Mouse (Mus musculus) layer of hippocampus, adult 18-20 months (tissue): ENCODE results near the gene Gm17409. TPM values are rescaled to one million over a fixed set of nuclear protein-coding genes. Genes with fewer than 3 reads are reported as not detected.

Source experiments
- DNase-seq, 2 experiments: peaks; one replicate each; pipeline ENCODE4 v3.0.0; 2022; ENCODE audit warnings: low spot score in 2 of 2
- total RNA-seq, 2 experiments: library from RNA; stranded (reverse); gene quantifications; 2 replicates each; pipeline ENCODE4 v1.2.3; 2021

Gm17409 gene
- total RNA-seq, 2 experiments from 2014 or later = not detected

GRCm38 (mm10) chr2:58484284-58484965, 14.5 kb downstream of the Gm17409 start:
- no peak for DNase-seq

DNA sequence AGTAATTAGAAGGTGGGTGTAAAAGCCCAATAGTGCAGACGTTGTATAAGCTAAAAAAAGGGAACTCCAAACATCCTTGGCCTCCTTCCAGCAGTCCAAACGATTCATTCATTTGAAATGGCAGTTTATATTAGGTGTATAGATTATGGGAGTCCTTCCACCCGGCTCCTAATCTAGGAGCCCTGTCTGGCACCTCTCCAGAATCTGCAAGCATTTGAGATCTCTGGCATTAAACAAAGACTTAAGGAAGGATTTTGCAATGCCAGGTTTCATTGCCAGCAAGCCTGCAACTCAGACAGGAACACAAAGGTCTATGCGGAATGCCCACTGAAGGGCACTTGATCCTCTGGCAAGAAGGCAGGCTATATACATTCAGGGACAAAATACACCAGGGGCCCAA, 15.2 kb downstream of the Gm17409 start:
- DNase-seq = no peak

DNA sequence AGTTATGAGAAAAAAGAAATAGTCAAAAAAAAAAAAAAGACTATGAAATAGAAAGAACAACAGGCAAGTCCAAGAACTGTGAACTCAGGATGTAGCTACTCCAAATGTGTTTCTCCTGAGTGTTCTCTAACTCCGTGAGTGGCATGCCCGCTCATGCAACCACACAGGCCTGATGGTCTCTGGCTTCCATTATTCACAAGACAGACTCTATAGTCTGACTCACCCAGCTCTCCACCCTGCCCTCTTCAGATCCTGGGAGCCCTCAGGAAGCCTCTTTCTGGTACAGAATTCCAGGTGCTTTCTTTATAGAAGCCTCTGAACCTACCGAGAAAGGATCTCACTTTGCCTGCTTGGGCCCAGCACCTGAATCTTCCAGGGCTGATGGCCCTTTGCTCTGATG, 15.8 kb downstream of the Gm17409 start:
- no peak for DNase-seq

DNA sequence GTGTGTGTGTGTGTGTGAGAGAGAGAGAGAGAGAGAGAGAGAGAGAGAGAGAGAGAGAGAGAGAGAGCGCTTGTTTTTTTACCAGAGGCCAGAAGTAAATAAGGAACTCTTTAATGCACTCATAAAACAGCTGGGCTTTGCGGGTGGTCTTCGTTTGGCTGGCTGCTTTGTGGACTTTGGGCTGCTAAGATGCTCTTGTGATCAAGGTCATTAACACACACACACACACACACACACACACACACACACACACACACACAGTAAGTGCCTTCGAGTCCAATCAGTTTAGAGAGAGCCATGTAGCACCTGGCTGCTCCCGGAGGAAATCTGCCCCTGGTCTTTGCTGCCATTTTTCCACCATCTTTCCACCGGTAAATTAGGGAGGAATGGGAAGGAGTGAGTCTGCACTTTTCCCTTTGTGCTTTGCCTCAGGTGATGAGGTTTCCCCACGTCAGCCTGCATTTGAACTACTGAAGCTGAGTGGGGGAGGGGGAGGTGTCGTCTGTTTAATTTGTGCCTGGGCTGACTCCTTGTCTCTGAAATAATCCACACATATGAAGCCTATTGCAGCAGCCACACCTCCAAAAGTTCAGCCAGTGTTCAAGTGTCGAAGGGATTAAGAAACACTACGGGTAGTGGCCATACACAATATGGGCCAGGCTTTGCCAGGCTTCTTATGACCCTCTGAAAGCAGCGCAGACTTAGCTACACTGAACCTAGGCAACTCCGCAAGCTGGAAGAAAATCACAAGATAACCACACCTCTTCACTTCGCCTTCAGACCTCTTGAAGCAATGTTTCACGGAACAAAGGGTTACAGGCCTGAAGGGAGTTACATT, 16.7 kb downstream of the Gm17409 start:
- DNase-seq = no peak

GRCm38 (mm10) chr2:58487279-58487560, 17.3 kb downstream of the Gm17409 start:
- DNase-seq = no peak

- DNase-seq = no peak
Observed at GRCm38 (mm10) chr2:58488404-58488803, 18.5 kb downstream of the Gm17409 start.

- no peak for DNase-seq
Observed at GRCm38 (mm10) chr2:58489275-58489674, 19.4 kb downstream of the Gm17409 start.

DNA sequence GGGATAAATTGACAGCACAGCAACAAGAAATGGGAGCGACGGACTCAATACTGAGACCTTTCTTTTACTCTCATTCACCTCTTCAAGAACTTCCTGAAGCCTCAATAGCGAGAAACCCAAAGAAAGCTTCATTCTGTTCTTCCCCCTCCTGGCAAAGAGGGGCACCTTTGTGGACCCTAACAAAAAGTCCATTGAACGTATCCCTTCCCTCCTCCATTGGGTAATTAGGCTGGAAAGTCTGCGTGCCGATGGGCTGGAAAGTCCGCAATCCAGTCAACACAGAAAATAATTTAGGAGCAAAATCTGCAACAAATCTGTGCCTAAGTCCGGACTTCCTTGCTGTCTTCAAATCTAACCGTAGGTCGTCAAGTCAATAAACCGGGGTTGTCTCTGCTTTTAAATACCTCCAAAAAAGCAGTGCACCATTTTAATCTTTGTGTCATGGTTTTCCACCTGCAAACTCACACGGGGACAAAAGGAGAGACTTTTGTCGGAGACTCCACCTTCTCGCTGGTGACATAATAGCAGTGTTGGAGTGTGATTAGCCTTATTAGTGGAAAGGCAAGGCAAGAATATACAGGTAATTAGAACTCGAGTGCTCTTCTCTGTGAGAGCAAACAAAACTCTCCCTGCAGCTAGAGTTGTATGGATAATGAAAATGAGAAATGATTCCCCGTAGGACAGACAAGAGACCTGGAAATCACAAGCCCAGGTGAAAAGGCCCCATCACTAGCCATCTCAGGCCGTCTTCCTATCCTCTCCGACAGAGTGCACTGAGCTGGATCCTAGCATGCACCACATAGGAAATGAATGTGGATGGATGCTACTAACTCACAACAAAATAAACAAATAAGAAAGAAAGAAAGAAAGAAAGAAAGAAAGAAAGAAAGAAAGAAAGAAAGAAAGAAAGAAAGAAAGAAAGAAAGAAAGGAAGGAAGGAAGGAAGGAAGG, 24.0 kb downstream of the Gm17409 start:
- DNase-seq = no peak

GRCm38 (mm10) chr2:58495271-58495670, 25.4 kb downstream of the Gm17409 start:
- DNase-seq = no peak

DNA sequence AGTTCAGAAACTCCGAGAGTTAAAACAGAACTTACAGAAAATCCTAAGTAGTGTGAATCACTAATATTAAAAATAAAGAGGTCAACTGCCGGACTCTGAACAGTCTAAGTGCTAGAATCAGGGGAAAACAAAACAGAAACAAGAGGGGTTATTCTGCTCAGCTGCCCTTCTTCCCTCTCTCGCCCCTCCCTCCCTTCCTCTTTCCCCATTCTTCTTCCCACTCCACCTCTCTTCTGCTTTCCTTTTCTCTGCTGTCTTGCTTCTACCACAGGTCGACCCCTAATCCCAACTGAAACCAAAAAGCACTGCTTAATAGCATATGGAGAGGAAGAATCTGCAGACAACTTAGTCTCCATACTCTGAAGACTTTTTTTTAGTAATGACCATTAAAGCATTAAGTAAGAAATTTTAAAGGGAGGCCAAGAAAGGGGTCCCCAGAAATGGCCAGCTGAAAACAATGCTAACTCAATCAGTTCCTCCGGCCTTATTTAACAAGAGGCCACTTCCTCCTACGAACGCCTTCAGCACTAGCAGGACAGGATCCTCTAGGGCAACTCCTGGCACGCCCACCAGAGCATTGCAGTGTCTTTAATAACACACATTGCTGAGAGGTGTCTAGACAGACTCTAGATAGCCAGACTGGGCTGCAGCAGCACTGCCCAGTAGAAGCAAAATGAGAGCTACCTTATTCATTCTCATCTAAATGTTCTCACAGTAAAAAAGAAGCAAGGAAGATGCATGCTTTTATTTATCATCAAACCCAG, 26.9 kb downstream of the Gm17409 start:
- no peak for DNase-seq

GRCm38 (mm10) chr2:58505306-58506090, 35.6 kb downstream of the Gm17409 start:
- no peak for DNase-seq

- DNase-seq = no peak
Observed at GRCm38 (mm10) chr2:58510192-58510591, 40.3 kb downstream of the Gm17409 start.

- no peak for DNase-seq
Observed at GRCm38 (mm10) chr2:58513212-58513611, 43.3 kb downstream of the Gm17409 start.

GRCm38 (mm10) chr2:58514489-58514888, 44.6 kb downstream of the Gm17409 start:
- DNase-seq = no peak

DNA sequence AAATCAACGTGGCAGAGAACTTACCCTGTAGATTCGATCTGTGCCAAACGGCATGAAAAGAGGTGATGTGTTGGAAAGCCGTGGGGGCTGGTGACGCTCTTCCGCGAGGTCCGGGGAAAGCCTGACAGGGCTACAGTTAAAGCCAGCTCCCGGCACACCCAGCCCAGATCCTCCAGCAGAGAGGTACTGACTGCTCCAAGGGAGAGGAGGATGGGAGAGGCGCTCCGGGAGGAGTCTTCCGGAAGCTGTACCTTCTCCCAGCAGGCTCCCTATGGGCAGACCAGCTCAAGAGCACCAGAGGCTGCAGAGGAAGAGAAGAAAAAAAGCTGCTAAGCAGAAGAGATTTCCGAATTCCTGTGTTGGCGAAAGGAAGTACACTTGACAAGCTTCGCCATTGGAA, 46.1 kb downstream of the Gm17409 start:
- no peak for DNase-seq

DNA sequence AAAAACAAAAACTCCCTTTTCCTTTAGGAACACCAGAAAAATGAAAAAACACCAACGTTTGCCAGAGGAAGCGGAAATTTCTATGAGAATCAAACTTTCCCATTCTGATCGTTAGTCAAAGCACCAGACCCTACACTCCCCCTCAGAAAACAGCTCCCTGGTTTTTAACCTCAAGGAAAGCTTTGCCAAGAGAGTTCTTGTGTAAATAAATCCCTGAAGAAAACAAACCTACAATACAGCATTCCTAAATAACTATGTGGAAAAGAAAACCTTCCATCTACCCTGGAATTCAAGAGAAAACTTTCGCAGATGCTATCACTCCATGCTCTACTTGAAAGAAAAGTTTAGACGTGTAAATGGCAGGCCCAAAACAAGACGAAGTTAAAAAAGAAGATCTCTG, 47.0 kb downstream of the Gm17409 start:
- DNase-seq = no peak

GRCm38 (mm10) chr2:58518517-58518916, 48.6 kb downstream of the Gm17409 start:
- no peak for DNase-seq
